Mouse (Mus musculus) limb, embryonic 14.5 days (tissue): Measurements from ENCODE around the gene Lif. TPM values are rescaled to one million over a fixed set of nuclear protein-coding genes. Genes with fewer than 3 reads are reported as not detected.
A peak's percentile ranks its signal among the peaks of the same experiment; 100 is the strongest.

Experiments
- ATAC-seq: fragments of 200-750 bp; cut with Nextera tagmentation; 2 replicates; pipeline ENCODE4 v1.8.0; 2017; ENCODE audit warnings: low read depth, moderate number of reproducible peaks, moderate TSS enrichment; ENCODE audit not compliant: low FRiP score
- DNase-seq: peaks from one replicate; pipeline ENCODE4 v3.0.0-alpha.2; 2015; ENCODE audit warnings: low spot score
- H3K27ac ChIP-seq: fragments of 300-500 bp; sonication (generic); replicated peaks from 2 replicates; pipeline ENCODE4 v1.5.1; 2014; ENCODE audit warnings: low read depth, mild to moderate bottlenecking, low read length, moderate library complexity, mixed read lengths
- H3K27me3 ChIP-seq: fragments of 300-500 bp; sonication (generic); 2 replicates; pipeline ENCODE4 v1.6.1; 2014; ENCODE audit warnings: low read length, mixed read lengths; ENCODE audit not compliant: control insufficient read depth, insufficient read depth
- H3K36me3 ChIP-seq: fragments of 300-500 bp; sonication (generic); 2 replicates; pipeline ENCODE4 v1.6.1; 2014; ENCODE audit warnings: mild to moderate bottlenecking, low read length, moderate library complexity, mixed read lengths; ENCODE audit not compliant: control insufficient read depth, insufficient read depth
- H3K4me1 ChIP-seq: fragments of 300-500 bp; sonication (generic); 2 replicates; pipeline ENCODE4 v1.6.1; 2014; ENCODE audit warnings: antibody characterized with exemption, low read length, mixed read lengths; ENCODE audit not compliant: control insufficient read depth, insufficient read depth
- H3K4me2 ChIP-seq: fragments of 300-500 bp; sonication (generic); replicated peaks from 2 replicates; pipeline ENCODE4 v1.6.1; 2014; ENCODE audit warnings: low read depth, mild to moderate bottlenecking, low read length, moderate library complexity; ENCODE audit not compliant: severe bottlenecking
- H3K4me3 ChIP-seq: fragments of 300-500 bp; sonication (generic); replicated peaks from 2 replicates; pipeline ENCODE4 v1.5.1; 2014; ENCODE audit warnings: low read length
- H3K9ac ChIP-seq: fragments of 300-500 bp; sonication (generic); 2 replicates; pipeline ENCODE4 v1.6.1; 2014; ENCODE audit warnings: mild to moderate bottlenecking, low read depth, low read length, moderate library complexity; ENCODE audit not compliant: severe bottlenecking
- H3K9me3 ChIP-seq: fragments of 300-500 bp; sonication (generic); 2 replicates; pipeline ENCODE4 v1.6.1; 2016; ENCODE audit warnings: low read length; ENCODE audit not compliant: control insufficient read depth
- POLR2A ChIP-seq: fragments of 200-500 bp; IDR thresholded peaks from 2 replicates; pipeline ENCODE4 v1.8.0; 2012; ENCODE audit warnings: inconsistent platforms, mild to moderate bottlenecking, moderate library complexity, borderline replicate concordance; ENCODE audit not compliant: insufficient read depth, insufficient read length; ENCODE audit errors: extremely low read depth
- WGBS: fragments of 180-500 bp; shearing (Covaris S2); extraction: QIAGEN DNeasy Blood & Tissue Kit; methylation state at CpG from one replicate; pipeline ENCODE4 v1.1.7; 2014; 5-methylcytosine and 5-hydroxymethylcytosine counted together
- polyA plus RNA-seq, 2 experiments: library from polyadenylated mRNA; depleted of rRNA in 1 of 2; stranded (reverse) in 1 of 2; unstranded in 1 of 2; fragments of >200 nt; fragmentation: Nextera tagmentation in 1 of 2; extraction: Ambion mirVana in 1 of 2; gene quantifications; 2 replicates each; pipeline versions ENCODE4 v1.2.1 to v1.2.3; 2012 to 2014

The Lif gene
- polyA plus RNA-seq, 2 experiments, result 0.50 to 0.89 TPM

- H3K27me3 ChIP-seq, result no peaks in the 10 kb centered on the region
- 94% methylated on average over 14 of the region's 14 CpGs for WGBS
- H3K4me1 ChIP-seq, result peaks cover 14% of the 10 kb centered on the region
- H3K9me3 ChIP-seq, result no peaks in the 10 kb centered on the region
- H3K4me3 ChIP-seq, result no peak overlapping the region
- no peak overlapping the region for H3K4me2 ChIP-seq
- DNase-seq, result no peak
- no peak overlapping the region for H3K9ac ChIP-seq
- TF ChIP-seq POLR2A, result no peak
- no peak for ATAC-seq
- H3K36me3 ChIP-seq, result peaks cover 51% of the 10 kb centered on the region
- no peak overlapping the region for H3K27ac ChIP-seq
Measured at GRCm38 (mm10) chr11:4214572-4214971, 42.8 kb upstream of the Lif start.

GRCm38 (mm10) chr11:4215061-4215460 lies 42.3 kb upstream of the Lif start:
- no peaks in the 10 kb centered on the region for H3K9me3 ChIP-seq
- 81% methylated on average over 10 of the region's 10 CpGs for WGBS
- no peak for TF ChIP-seq POLR2A
- no peaks in the 10 kb centered on the region for H3K27me3 ChIP-seq
- ATAC-seq (no peak), DNase-seq (no peak)
- no peak overlapping the region for H3K27ac ChIP-seq
- no peak overlapping the region for H3K9ac ChIP-seq
- H3K4me2 ChIP-seq, result no peak overlapping the region
- H3K4me3 ChIP-seq, result no peak overlapping the region
- H3K4me1 ChIP-seq, result peaks cover 14% of the 10 kb centered on the region
- H3K36me3 ChIP-seq, result peaks cover 46% of the 10 kb centered on the region

- Histone ChIP-seq H3K4me2 (no peak overlapping the region), H3K4me1 (peaks cover 14% of the 10 kb centered on the region), H3K4me3 (no peak overlapping the region), H3K27me3 (no peaks in the 10 kb centered on the region), H3K27ac (0 out of 2 replicates have a peak overlapping the region, but pooled peaks have one; percentile 33), H3K9ac (no peak overlapping the region), H3K9me3 (no peaks in the 10 kb centered on the region), H3K36me3 (peaks cover 33% of the 10 kb centered on the region)
- WGBS, result 79% methylated on average over 9 of the region's 9 CpGs
- DNase-seq (peak; percentile 45), ATAC-seq (no peak)
- TF ChIP-seq POLR2A, result no peak
Measured at GRCm38 (mm10) chr11:4216248-4217000, 40.9 kb upstream of the Lif start.

- DNase-seq (peak; percentile 86), ATAC-seq (peak; percentile 78)
- Histone ChIP-seq H3K27ac (no peak within 1 kb of the TSS), H3K4me3 (peak within 1 kb of the TSS; percentile 48), H3K4me2 (peak within 1 kb of the TSS; percentile 93), H3K36me3 (peaks cover 21% of the 10 kb centered on the region), H3K9ac (peak within 1 kb of the TSS; percentile 58), H3K9me3 (no peaks in the 10 kb centered on the region), H3K4me1 (peaks cover 14% of the 10 kb centered on the region), H3K27me3 (no peaks in the 10 kb centered on the region)
- 1% methylated on average over 44 of the region's 56 CpGs for WGBS
- no peak for TF ChIP-seq POLR2A
Measured at GRCm38 (mm10) chr11:4217914-4218629, 39.3 kb upstream of the Lif start, which contains the start of gene Castor1. Gene Castor1, plus strand, starts transcription at chr11:4218225.

- Histone ChIP-seq H3K9me3 (no peaks in the 10 kb centered on the region), H3K36me3 (peaks cover 15% of the 10 kb centered on the region), H3K4me3 (peak overlapping the region; percentile 48), H3K4me1 (peaks cover 14% of the 10 kb centered on the region), H3K9ac (peak overlapping the region; percentile 58), H3K4me2 (peak overlapping the region; percentile 93), H3K27me3 (no peaks in the 10 kb centered on the region), H3K27ac (no peak overlapping the region)
- no peak for TF ChIP-seq POLR2A
- 11% methylated on average over 6 of the region's 6 CpGs for WGBS
- DNase-seq (no peak), ATAC-seq (no peak)
Measured at GRCm38 (mm10) chr11:4218637-4219036, 38.7 kb upstream of the Lif start.
